Mouse (Mus musculus) mouse trophoblast stem cell (cell line): ENCODE data around the gene Shb.

ENCODE experiments used
- in situ Hi-C, 2 experiments: fragments of 300-500 bp; cut with MseI, MboI; formaldehyde crosslinking; loops; 2 replicates in 1 of 2; 3 replicates in 1 of 2; pipeline ENCODE4 v1.15.1; 2025

Shb gene

DNA sequence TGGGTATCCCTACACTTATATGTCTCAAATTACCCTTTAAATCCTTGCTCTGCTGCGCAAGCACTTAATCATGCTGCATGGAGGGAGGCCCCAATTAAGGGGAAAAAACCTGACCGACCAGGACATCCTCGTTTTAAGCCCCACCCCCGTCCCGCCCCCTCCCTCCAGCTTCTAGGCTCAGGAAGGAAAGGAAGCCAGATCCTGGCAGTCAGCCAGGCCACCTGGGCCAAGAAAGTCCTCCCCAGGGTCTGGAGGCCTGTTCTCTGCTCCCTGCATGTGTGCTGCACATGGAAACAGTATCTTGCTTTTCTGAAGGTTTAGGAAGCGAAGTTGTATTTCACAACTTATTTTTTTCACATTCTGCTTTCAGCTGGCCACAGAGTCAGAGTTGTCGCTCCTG, at the start of gene Shb:
Shb (minus strand) TSS at position 96 of the 400 bp plus-strand sequence.
- in situ Hi-C loops = loop anchor here in 1 of 2 experiments (5.0 kb wide), 1 partner anchor 115 kb away; no protein-coding TSS in a partner anchor

DNA sequence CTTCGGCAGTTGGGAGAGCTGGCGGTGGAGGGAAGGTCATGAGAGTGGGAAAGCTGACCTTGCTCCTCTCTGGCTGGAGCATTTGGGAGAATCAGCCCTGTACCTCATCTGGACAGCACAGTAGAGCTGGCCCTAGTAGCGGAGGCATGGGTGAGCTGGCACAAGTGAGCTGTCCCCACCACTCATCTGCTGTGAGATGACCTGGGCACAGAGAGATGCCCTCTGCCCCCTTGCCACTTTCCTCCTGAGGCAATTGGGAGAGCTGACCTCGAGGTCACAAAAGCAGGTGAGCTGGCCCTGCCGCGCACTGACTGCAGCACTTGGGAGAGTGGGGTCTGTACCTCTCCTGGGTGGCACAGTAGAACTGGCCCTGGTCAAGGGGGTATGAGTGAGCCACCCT, 48.8 kb upstream of the Shb start:
- in situ Hi-C loops = no loop called here

DNA sequence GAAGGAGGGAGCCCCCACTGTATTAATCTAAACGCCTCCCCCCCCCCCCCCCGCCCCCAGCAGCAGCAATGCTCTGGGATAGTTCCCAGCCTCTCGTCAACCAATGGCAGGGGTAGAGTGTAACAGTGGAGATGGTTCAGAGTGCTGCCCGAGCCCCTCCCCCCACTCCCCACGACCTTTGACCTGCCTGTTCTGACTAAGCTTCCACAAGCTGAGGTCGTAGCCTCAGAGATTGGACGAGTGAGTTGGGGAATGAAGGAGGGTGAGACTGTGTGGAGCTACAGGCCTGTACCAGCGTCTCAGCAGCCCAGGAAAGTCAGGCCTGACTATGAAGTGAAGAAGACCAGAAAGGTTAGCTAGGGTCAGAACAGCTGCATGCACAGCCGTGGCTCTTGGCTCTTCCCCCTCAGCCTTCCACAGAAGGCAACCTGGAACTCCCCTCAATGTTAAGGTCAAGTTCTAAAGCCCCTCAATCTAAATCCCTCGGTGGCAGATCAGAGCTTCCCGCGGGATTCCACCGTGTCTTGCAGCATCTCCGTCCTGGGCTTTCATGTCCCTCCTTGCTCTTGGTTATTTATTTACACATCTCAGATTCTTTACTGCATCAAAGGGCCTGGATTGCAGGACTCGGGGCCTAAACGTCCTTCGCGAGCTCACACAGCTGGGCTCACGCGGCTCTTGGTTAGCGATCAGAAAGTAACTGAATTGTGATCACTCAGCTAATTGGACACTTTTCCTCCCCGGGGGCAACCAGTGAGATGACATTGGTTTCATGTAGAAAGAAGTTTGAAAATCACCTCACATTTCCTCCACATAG, 46.5 kb upstream of the Shb start:
- in situ Hi-C loops = no loop called here

DNA sequence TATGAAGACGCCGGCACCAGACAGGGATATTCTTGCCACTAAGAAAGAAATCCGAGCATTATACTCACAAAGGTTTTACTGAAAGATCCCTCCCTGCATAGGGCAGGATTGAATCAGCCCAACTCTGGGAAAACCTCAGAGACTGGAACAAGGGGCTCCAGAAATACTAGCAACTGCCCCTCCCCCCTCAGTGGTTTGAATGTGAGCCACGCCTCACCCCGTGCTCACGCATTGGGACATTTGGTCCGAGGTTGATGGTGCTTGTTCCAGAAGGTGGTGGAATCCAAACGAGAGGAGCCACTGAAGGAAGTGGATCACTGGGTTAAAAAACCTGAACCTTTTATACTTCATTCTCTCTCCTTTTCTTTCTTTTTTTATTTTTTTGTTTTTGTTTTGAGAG, 45.4 kb upstream of the Shb start:
- in situ Hi-C loops = no loop called here

DNA sequence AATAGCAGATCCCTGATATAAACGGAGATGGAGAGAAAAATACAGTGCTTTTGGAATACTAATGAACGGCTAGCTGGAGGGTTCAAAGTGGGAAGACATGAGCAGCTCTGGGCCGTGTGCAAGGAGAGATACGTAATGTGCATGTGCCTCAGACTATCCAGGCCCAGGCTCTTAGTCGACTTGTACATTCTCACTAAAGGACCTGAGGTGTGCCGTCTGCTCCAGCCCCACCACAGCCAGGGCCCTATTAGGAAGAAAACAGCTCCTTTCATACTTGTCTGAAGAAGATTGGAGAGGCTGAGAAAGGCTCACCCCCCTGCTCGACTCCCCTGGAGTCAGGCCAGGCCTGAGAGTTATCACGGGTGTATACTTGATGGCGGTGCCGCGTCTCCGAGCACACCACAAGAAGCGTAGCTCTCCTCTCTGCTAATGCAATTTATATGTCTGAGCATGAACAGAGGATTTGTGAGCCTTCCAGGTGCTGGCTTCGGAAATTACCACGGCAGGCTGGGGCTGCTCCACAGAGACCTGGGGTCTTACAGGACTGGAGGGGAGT, 42.4 kb upstream of the Shb start:
- in situ Hi-C loops = no loop called here

DNA sequence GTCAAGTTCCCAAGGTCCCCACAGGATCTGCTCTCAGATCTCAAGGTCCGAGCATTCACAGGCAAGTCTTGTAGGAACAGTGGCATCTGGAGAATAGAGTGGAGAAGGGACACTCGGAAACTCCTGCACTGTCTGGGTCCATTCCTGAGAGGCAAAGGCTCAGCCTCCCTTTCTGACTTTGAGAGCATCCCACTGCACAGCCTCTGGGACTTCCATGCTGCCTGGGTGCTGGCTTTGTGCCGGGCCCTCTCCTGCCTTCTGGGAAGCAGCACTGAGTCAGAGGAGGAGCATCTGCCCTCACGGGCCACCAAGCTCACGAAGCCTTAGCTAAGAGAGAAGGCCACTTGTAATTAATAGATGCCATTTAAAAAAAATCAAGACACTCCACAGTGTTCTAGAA, 37.3 kb upstream of the Shb start:
- in situ Hi-C loops = no loop called here

DNA sequence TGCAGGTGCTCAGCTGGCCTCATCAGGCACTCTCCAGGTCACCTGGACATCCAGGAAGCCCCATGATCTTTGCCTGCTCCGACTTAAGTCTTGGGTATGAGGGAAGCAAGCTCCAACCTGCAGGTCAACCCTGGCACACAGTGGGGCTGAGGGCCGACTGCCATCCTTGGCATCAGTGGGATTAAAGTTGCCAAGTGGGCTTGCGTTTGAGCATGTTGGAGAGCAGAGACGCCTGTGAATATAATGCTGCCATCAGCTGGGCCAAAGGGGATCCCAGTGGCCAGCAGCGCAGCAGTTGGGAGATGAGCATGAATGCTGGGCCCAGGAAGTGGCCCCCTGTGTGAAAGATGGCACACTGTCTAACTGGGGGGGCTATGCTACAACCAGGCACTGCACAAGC, 25.9 kb upstream of the Shb start:
- in situ Hi-C loops = no loop called here

DNA sequence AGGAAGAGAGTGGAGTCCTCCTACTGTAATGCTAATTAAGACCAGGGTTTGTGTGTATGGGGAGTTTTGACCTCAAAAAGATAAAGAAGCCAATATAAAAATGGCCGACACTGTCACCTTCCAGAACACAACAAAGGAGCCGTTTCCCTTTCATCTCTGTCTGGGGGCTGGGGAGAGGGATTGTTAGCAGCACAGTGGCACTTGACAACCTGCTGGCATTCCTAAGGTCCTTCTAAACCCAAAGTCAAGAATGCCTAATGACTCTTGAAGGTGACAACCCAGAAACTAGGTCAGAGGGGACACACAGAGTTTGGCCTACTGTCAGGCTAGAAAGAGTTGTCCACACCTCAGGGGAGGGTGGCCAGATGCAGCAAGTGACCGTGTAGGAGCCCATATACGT, 20.3 kb upstream of the Shb start:
- in situ Hi-C loops = no loop called here

DNA sequence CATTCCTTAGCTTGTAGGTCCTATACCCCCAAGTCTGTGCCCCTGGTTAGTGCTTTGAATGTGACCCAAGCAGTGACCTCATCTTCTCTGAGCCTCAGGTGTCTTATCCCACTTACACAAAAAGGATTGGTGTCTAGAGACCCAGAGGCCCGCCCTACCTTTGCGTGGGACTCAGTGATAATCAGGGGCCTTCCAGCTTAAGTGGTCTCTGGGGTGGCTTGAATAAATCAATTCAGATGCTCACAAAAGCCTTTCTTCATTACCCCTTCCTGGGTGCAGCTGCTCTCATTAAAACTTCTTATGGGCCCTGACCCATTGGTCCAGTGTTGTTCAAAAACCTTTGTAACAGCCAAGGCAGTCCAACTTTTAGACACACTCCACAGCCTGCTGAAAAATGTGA, 18.7 kb upstream of the Shb start:
- in situ Hi-C loops = no loop called here

DNA sequence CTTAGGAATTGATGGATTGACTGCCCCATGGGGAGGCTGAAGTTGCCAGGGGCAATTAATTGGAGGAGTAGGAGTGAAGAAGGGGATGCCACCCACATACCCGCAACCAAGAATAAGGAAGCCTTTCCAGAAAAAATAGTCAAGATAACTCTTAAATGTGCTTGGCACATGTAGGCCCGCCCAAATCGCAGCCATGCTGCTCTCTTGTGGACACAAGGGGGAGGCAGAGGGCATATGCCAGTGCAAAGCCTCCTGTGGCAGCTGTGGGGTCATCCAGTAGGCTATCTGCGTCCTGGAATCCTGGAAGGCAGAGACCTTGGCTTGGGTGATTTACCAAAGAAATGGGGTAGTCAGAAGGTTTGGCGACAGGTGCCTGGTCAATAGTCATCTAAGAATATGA, 17.2 kb upstream of the Shb start:
- in situ Hi-C loops = no loop called here

DNA sequence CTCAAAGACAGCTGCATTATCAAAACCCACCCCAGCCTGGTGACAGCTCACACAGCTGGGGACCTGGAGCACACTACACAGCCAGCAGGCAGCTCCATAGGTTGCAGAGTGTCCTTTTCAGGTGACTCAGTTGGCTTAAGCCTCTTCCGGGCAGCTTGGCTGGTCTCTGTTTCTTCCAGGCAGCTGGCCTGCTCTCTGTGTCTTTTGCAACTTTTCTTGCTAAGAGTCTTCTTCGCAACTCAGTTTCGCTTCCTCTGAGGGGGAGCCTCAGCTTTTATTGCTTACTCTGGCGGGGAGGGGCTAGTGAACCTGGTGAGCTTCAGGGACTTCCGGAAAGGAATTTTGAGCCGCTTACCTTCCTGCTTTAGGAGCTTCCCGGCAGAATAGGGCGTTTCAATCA, 13.6 kb upstream of the Shb start:
- in situ Hi-C loops = no loop called here

DNA sequence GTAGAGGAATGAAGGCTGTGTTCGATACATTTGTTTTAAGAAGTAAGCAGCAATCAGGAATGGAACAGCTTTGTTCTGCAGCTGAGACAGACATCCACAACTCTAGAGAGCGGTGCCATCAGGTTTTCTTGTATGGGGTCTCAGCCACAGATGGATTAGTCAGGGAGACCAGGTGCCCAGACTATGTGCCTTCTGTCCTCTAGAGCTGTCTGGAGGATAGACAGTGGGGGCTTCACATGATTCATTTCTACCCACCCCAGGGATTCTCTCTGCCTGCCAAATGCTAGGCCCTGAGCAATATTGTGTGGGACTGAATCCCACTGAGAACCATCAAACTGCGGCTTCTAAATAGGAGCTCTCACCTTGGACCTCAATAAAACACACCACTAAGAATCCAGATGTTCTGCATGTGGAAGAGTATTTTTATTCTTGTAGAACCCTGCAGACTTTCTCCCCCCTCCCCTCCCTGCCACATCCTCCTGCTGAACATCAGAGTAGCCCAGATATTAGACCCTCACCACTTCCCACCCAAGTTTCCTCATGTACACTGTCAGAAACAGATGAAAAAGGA, 11.3 kb upstream of the Shb start:
- in situ Hi-C loops = no loop called here

DNA sequence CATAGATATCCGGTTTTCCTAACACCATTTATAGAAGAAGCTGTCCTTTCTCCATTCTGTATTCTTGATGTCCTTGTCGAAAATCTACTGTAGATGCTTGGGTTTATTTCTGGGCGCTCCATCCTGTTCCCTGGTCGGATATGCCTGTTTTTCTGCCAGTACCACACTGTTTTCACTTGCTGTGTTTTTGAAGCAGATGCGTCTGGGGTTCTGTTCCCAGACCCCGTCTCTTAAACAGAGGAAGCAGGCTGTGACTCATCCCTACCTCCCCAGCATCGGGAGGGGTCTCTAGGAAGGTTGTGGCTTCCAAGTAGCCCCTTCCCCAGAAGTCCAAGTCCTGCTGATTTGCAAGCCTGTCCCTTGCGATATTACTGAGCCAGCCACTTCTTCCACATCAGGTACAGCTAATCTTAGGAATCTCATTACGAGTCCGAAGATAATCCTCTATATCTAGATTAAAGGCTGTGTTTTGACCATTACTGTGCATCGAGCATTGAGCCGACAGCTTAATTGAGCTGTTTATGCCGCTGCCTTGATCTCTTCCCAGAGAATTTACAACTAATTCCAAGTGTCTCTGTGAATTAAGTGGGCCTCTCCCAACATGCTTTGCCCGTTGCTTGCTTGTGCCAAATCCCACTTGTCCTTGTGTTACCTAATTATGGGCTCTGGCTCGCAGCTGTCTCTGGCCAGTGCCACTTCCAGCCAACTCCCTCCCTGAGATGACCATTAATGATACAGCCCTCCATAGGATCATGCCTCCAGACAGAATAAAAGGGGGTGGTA, 8.1 kb upstream of the Shb start:
- in situ Hi-C loops = no loop called here

DNA sequence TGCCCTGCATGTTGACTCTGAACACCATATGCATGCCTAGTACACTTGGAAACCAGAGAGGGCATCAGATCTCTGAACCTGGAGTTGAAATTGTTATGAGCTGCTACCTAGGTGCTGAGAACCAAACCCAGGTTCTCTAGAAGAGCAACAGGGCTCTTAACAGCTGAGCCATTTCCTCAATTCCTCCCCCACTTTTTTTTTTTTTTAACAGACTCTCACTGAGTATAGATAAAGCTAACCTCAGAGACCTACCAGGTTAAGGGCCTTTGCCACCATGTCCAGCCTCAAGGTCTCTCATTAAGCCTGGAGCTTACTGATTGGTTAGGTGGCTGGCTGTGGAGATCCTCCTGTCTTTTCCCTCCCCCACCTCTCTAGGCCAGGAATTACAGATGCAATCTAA, 6.9 kb upstream of the Shb start:
- in situ Hi-C loops = no loop called here

DNA sequence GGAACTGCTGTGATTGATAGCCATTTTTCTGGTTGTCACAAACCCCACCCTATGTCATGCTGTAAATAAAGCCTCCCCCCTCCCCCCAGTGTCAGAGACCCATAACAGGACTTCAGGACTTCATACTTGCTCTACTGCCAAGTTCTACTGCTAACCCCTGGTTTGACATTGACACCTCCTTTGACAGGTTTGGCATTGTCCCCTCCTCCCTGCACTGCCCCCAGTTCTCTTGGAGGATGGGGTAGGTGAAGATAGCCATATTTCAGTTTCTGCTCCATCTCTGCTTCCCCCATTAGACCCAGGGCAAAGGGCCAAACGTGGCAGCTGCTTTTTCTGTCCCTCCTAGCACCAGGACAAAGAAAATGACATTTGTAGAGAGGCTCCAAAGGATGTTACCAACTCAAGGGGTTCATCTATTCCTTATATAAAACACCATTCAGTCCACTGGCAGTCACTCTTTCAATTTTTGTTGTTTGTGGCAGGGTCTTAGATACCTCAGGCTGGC, 1.2 kb upstream of the Shb start:
- in situ Hi-C loops = loop anchor here in 1 of 2 experiments (5.0 kb wide), 1 partner anchor 116 kb away; no protein-coding TSS in a partner anchor

DNA sequence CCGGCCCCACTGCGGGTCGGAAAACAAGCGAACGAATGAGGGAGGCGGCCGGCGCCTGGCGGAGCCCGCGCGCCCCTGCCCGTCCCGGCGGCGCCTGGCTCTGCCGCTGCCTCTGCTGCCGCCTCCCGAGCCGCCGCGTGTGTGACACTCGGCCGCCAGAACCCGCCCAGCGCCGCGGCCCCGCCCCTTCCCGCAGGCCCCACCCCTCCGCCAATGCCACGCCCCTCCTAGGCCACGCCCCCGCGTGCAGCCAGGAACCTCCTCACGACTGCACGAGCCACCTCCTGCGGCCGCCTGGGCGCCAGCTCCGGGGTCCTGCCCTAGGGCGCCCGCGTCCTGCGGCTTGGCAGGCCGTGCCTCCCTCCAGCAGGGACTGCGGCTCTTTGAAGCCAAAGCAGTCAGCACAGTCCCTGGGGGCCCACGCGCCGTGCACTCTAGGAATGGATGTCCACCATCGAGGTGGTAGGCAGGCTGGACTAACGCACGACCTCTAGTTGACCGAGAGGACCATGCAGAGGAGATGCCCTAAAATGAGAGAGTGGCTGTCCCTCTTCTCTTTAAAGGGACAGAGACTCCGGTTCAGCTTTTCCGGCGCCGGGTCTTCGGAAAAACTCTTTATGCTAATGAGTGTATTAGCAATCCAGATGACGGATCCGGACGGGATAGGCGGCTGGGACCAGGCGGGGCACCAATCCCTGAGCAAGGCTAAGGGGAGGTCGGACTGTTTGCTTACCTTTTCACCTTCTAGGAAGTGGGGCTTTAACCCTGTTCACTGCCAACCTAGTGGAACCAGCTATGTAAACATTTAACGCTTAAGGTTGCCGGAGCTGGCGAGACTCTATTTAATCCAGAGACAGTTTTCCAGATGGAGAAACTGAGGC, 1.4 kb downstream of the Shb start:
- in situ Hi-C loops = loop anchor here in 1 of 2 experiments (5.0 kb wide), 1 partner anchor 114 kb away; no protein-coding TSS in a partner anchor

DNA sequence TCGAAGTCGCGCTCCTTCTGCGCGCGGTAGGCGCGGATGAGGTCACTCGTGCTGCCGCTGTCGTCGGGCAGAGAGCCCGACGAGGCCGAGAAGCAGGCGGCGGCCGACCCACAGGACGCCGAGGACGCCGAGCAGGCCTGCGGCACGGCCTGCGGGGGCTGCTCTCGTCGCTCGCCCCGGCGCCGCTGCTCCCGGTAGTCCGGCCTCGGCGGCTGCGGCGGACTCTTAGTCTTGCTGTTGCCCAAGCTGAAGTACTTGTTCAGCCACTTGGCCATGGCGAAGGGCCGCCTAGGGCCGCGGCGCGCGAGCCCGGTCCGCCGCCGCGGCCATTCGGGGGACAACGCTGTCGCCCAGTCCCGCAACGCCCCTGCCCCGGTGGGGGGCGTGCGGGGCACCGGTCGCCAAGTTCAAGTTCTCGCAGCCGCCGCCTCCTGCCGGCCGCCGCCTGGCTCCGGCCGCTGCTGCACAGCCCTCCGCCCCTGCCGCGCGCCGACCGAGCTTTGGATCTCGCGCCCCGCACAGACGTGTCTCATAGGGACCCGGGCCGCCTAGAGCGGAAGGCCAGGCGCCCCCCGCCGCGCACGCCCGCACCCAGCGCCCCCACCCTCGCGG, 2.2 kb downstream of the Shb start:
- in situ Hi-C loops = loop anchor here (5.0 to 10.0 kb wide), 2 partner anchors 105 to 113 kb away; no protein-coding TSS in a partner anchor

DNA sequence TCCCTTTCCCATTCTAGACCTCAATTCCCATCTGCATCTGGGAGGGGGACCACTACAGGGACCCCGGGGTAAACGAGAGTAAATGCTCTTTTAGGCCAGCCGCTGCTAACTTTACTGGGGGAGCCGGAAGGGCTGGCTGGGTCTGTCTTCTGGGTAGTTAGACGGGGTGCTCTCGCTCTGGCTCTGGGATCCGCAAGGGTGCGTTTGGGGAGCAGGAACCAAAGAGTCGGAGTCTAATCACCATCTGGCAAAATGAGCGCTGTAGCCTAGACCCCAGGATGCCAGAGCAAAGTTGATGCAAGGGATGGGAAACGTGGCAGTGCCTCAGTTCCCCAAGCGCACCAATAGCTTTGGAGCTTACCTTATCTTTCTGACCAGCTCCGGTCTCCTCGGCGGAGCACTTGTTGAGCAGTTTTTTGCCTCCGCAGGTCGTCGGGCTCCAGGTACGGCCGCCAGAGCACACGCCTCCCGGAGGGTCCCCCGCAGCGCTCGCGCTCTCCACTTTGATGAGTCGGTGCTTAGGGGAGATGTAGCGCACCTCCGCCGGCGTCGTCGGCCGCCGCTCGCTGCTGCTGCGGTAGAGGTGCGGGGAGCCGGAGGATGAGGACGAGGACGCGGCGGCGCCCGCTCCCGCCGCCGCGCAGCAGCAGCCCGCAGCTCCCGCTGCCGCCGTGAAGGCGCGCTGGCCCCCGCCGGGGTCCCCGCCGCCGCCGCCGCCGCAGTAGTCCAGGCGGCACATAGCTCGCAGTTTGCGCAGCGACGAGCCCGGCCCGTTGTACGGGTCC, 2.9 kb downstream of the Shb start:
- in situ Hi-C loops = loop anchor here in 1 of 2 experiments (10.0 kb wide), 1 partner anchor 105 kb away; no protein-coding TSS in a partner anchor
